Mouse (Mus musculus) c-Kit-positive CD71-negative TER-119-negative erythroid progenitor cells, embryonic 14.5 days (primary cell): Measurements from ENCODE around the gene Gm49393.

Experiments used
- DNase-seq: peaks from one replicate; pipeline ENCODE4 v3.0.0-alpha.2; 2013; ENCODE audit warnings: low read depth

Gm49393 gene

GRCm38 (mm10) chr13:60809690-60810089 is 125.7 kb downstream of the Gm49393 start:
- no peak for DNase-seq
